Mouse (Mus musculus) limb, embryonic 15.5 days (tissue): ENCODE results near the gene Gm15155. TPM values are rescaled to one million over a fixed set of nuclear protein-coding genes. Genes with fewer than 3 reads are reported as not detected.
"Not testable (repeated sequence)": the region's sequence is repeated elsewhere in the genome, so short reads cannot be mapped to it uniquely, and the experiment has no call there.

Experiments used
- ATAC-seq: fragments of 200-750 bp; cut with Nextera tagmentation; 2 replicates; pipeline ENCODE4 v1.8.0; 2017; ENCODE audit warnings: low read depth, moderate TSS enrichment; ENCODE audit not compliant: insufficient number of reproducible peaks, low FRiP score, low TSS enrichment
- H3K27ac ChIP-seq: fragments of 300-500 bp; sonication (generic); 2 replicates; pipeline ENCODE4 v1.5.1; 2015; ENCODE audit warnings: moderate library complexity, mild to moderate bottlenecking, inconsistent platforms
- H3K27me3 ChIP-seq: fragments of 300-500 bp; sonication (generic); 2 replicates; pipeline ENCODE4 v1.6.1; 2015; ENCODE audit warnings: inconsistent platforms
- H3K36me3 ChIP-seq: fragments of 300-500 bp; sonication (generic); 2 replicates; pipeline ENCODE4 v1.6.1; 2015; ENCODE audit warnings: inconsistent platforms
- H3K4me1 ChIP-seq: fragments of 300-500 bp; sonication (generic); 2 replicates; pipeline ENCODE4 v1.6.1; 2015; ENCODE audit warnings: inconsistent platforms
- H3K4me2 ChIP-seq: fragments of 300-500 bp; sonication (generic); 2 replicates; pipeline ENCODE4 v1.6.1; 2015; ENCODE audit warnings: mild to moderate bottlenecking, inconsistent platforms
- H3K4me3 ChIP-seq: fragments of 300-500 bp; sonication (generic); 2 replicates; pipeline ENCODE4 v1.5.1; 2015; ENCODE audit warnings: mild to moderate bottlenecking, inconsistent platforms
- H3K9ac ChIP-seq: fragments of 300-500 bp; sonication (generic); 2 replicates; pipeline ENCODE4 v1.6.1; 2015; ENCODE audit warnings: inconsistent platforms
- H3K9me3 ChIP-seq: fragments of 300-500 bp; sonication (generic); 2 replicates; pipeline ENCODE4 v1.6.1; 2016; ENCODE audit warnings: inconsistent platforms
- WGBS: fragments of 180-500 bp; shearing (Covaris S2); methylation state at CpG from one replicate; pipeline ENCODE4 v1.1.7; 2015; 5-methylcytosine and 5-hydroxymethylcytosine counted together
- polyA plus RNA-seq: library from polyadenylated mRNA; unstranded; fragments of >200 nt; fragmentation: Nextera tagmentation; extraction: Ambion mirVana; gene quantifications from 2 replicates; pipeline ENCODE4 v1.2.1, GENCODE M21; 2015

The Gm15155 gene
- polyA plus RNA-seq, 1 experiment from 2014 or later, result not detected

- peaks cover 16% of the 10 kb centered on the region for H3K4me1 ChIP-seq
- H3K27me3 ChIP-seq, result peaks cover 41% of the 10 kb centered on the region
- no peak for ATAC-seq
- H3K9ac ChIP-seq, result no peak overlapping the region
- H3K4me3 ChIP-seq, result no peak overlapping the region
- WGBS, result 16% methylated on average over 13 of the region's 13 CpGs
- H3K36me3 ChIP-seq, result no peaks in the 10 kb centered on the region
- H3K9me3 ChIP-seq, result no peaks in the 10 kb centered on the region
- no peak overlapping the region for H3K4me2 ChIP-seq
- H3K27ac ChIP-seq, result no peak overlapping the region
These were observed 1.2 kb downstream of the Gm15155 start for GRCm38 (mm10) chrX:155625671-155626196.

- 13% methylated on average over 1 of the region's 1 CpGs for WGBS
- no peak overlapping the region for H3K27ac ChIP-seq
- no peak overlapping the region for H3K4me2 ChIP-seq
- H3K9me3 ChIP-seq, result no peaks in the 10 kb centered on the region
- no peaks in the 10 kb centered on the region for H3K4me1 ChIP-seq
- H3K9ac ChIP-seq, result no peak overlapping the region
- no peaks in the 10 kb centered on the region for H3K36me3 ChIP-seq
- H3K4me3 ChIP-seq, result no peak overlapping the region
- no peaks in the 10 kb centered on the region for H3K27me3 ChIP-seq
- no peak for ATAC-seq
These were observed 19.4 kb downstream of the Gm15155 start for GRCm38 (mm10) chrX:155643975-155644374.

- Histone ChIP-seq H3K4me2 (no peak overlapping the region), H3K9me3 (no peaks in the 10 kb centered on the region), H3K4me1 (no peaks in the 10 kb centered on the region), H3K27ac (no peak overlapping the region), H3K4me3 (no peak overlapping the region), H3K27me3 (no peaks in the 10 kb centered on the region), H3K36me3 (no peaks in the 10 kb centered on the region), H3K9ac (no peak overlapping the region)
- 88% methylated on average over 3 of the region's 3 CpGs for WGBS
- ATAC-seq, result no peak
These were observed 21.4 kb downstream of the Gm15155 start for GRCm38 (mm10) chrX:155645975-155646374.

GRCm38 (mm10) chrX:155657971-155658370, 33.4 kb downstream of the Gm15155 start:
- Histone ChIP-seq H3K27ac (no peak overlapping the region), H3K36me3 (no peaks in the 10 kb centered on the region), H3K9me3 (no peaks in the 10 kb centered on the region), H3K4me3 (no peak overlapping the region), H3K4me2 (no peak overlapping the region), H3K27me3 (no peaks in the 10 kb centered on the region), H3K9ac (no peak overlapping the region), H3K4me1 (no peaks in the 10 kb centered on the region)
- no peak for ATAC-seq
- 74% methylated on average over 1 of the region's 1 CpGs for WGBS

GRCm38 (mm10) chrX:155690440-155690839, 65.9 kb downstream of the Gm15155 start:
- not testable (repeated sequence) for H3K36me3 ChIP-seq, H3K9ac ChIP-seq, H3K27me3 ChIP-seq

GRCm38 (mm10) chrX:155724157-155724556, 99.6 kb downstream of the Gm15155 start:
- Histone ChIP-seq H3K27ac (no peak overlapping the region), H3K4me3 (no peak overlapping the region), H3K27me3 (no peaks in the 10 kb centered on the region), H3K36me3 (no peaks in the 10 kb centered on the region), H3K4me2 (no peak overlapping the region), H3K9me3 (no peaks in the 10 kb centered on the region), H3K9ac (no peak overlapping the region), H3K4me1 (no peaks in the 10 kb centered on the region)
- 76% methylated on average over 3 of the region's 3 CpGs for WGBS
- no peak for ATAC-seq

More at GRCm38 (mm10) chrX:155690440-155690839, 65.9 kb downstream of the Gm15155 start:
- H3K4me3 ChIP-seq, ATAC-seq, H3K4me1 ChIP-seq, H3K27ac ChIP-seq, H3K4me2 ChIP-seq, H3K9me3 ChIP-seq: not testable (repeated sequence)
- WGBS, result 78% methylated on average over 1 of the region's 1 CpGs

GRCm38 (mm10) chrX:155728387-155728786, 103.8 kb downstream of the Gm15155 start:
- Histone ChIP-seq H3K36me3 (no peaks in the 10 kb centered on the region), H3K4me2 (no peak overlapping the region), H3K27me3 (no peaks in the 10 kb centered on the region), H3K9ac (no peak overlapping the region), H3K4me3 (no peak overlapping the region), H3K4me1 (no peaks in the 10 kb centered on the region), H3K9me3 (no peaks in the 10 kb centered on the region), H3K27ac (no peak overlapping the region)
- ATAC-seq, result no peak
- whole genome bisulfite sequencing, result 68% methylated on average over 1 of the region's 1 CpGs

GRCm38 (mm10) chrX:155888118-155888517, 263.6 kb downstream of the Gm15155 start:
- no peak overlapping the region for H3K4me2 ChIP-seq
- H3K36me3 ChIP-seq, result no peaks in the 10 kb centered on the region
- no peak overlapping the region for H3K4me3 ChIP-seq
- 73% methylated on average over 1 of the region's 1 CpGs for WGBS
- no peaks in the 10 kb centered on the region for H3K4me1 ChIP-seq
- H3K9ac ChIP-seq, result no peak overlapping the region
- H3K27ac ChIP-seq, result no peak overlapping the region
- ATAC-seq, result no peak
- H3K9me3 ChIP-seq, result no peaks in the 10 kb centered on the region
- no peaks in the 10 kb centered on the region for H3K27me3 ChIP-seq

- Histone ChIP-seq H3K4me1 (no peaks in the 10 kb centered on the region), H3K36me3 (no peaks in the 10 kb centered on the region), H3K9me3 (no peaks in the 10 kb centered on the region), H3K4me2 (no peak overlapping the region), H3K27ac (no peak overlapping the region), H3K4me3 (no peak overlapping the region), H3K9ac (no peak overlapping the region), H3K27me3 (no peaks in the 10 kb centered on the region)
- WGBS, result 68% methylated on average over 1 of the region's 1 CpGs
- ATAC-seq, result no peak
These were observed 275.5 kb downstream of the Gm15155 start for GRCm38 (mm10) chrX:155900040-155900439.

- no peaks in the 10 kb centered on the region for H3K27me3 ChIP-seq
- H3K9me3 ChIP-seq, result no peaks in the 10 kb centered on the region
- no peak overlapping the region for H3K4me2 ChIP-seq
- H3K27ac ChIP-seq, result no peak overlapping the region
- no peak overlapping the region for H3K4me3 ChIP-seq
- ATAC-seq, result no peak
- H3K4me1 ChIP-seq, result no peaks in the 10 kb centered on the region
- H3K9ac ChIP-seq, result no peak overlapping the region
- H3K36me3 ChIP-seq, result no peaks in the 10 kb centered on the region
These were observed 277.2 kb downstream of the Gm15155 start for GRCm38 (mm10) chrX:155901742-155902141.

- no peaks in the 10 kb centered on the region for H3K36me3 ChIP-seq
- H3K9me3 ChIP-seq, result no peaks in the 10 kb centered on the region
- ATAC-seq, result no peak
- H3K4me2 ChIP-seq, result no peak overlapping the region
- no peaks in the 10 kb centered on the region for H3K27me3 ChIP-seq
- 43% methylated on average over 1 of the region's 1 CpGs for WGBS
- H3K4me1 ChIP-seq, result no peaks in the 10 kb centered on the region
- H3K9ac ChIP-seq, result no peak overlapping the region
- H3K27ac ChIP-seq, result no peak overlapping the region
- H3K4me3 ChIP-seq, result no peak overlapping the region
These were observed 278.6 kb downstream of the Gm15155 start for GRCm38 (mm10) chrX:155903108-155903507.

- H3K27ac ChIP-seq, result no peak overlapping the region
- no peaks in the 10 kb centered on the region for H3K36me3 ChIP-seq
- H3K9ac ChIP-seq, result no peak overlapping the region
- no peaks in the 10 kb centered on the region for H3K9me3 ChIP-seq
- no peak overlapping the region for H3K4me2 ChIP-seq
- no peak for ATAC-seq
- H3K27me3 ChIP-seq, result no peaks in the 10 kb centered on the region
- no peaks in the 10 kb centered on the region for H3K4me1 ChIP-seq
- no peak overlapping the region for H3K4me3 ChIP-seq
- WGBS, result 71% methylated on average over 1 of the region's 1 CpGs
These were observed 385.2 kb downstream of the Gm15155 start for GRCm38 (mm10) chrX:156009756-156010155.

- H3K27me3 ChIP-seq, result no peaks in the 10 kb centered on the region
- ATAC-seq, result no peak
- 63% methylated on average over 2 of the region's 2 CpGs for WGBS
- no peaks in the 10 kb centered on the region for H3K36me3 ChIP-seq
- H3K4me1 ChIP-seq, result no peaks in the 10 kb centered on the region
- H3K9ac ChIP-seq, result no peak overlapping the region
- no peak overlapping the region for H3K27ac ChIP-seq
- H3K9me3 ChIP-seq, result no peaks in the 10 kb centered on the region
- H3K4me3 ChIP-seq, result no peak overlapping the region
- no peak overlapping the region for H3K4me2 ChIP-seq
These were observed 531.2 kb downstream of the Gm15155 start for GRCm38 (mm10) chrX:156155776-156156175.
